Mouse (Mus musculus) stomach, postnatal 0 days (tissue): ENCODE measurements around the gene Garem2. TPM values are rescaled to one million over a fixed set of nuclear protein-coding genes. Genes with fewer than 3 reads are reported as not detected.

Experiments
- ATAC-seq: fragments of 200-750 bp; cut with Nextera tagmentation; 2 replicates; pipeline ENCODE4 v1.8.0; 2017; ENCODE audit not compliant: low FRiP score, low TSS enrichment
- DNase-seq: peaks from one replicate; pipeline ENCODE4 v3.0.0-alpha.2; 2016; ENCODE audit warnings: low spot score
- H3K27ac ChIP-seq: fragments of 300-500 bp; sonication (generic); replicated peaks from 2 replicates; pipeline ENCODE4 v1.5.1; 2014; ENCODE audit warnings: mild to moderate bottlenecking, control low read depth
- H3K27me3 ChIP-seq: fragments of 300-500 bp; sonication (generic); 2 replicates; pipeline ENCODE4 v1.6.1; 2014; ENCODE audit warnings: low read length; ENCODE audit not compliant: control insufficient read depth, insufficient read depth
- H3K36me3 ChIP-seq: fragments of 300-500 bp; sonication (generic); 2 replicates; pipeline ENCODE4 v1.6.1; 2014; ENCODE audit warnings: low read length, mixed read lengths; ENCODE audit not compliant: control insufficient read depth, insufficient read depth
- H3K4me1 ChIP-seq: fragments of 300-500 bp; sonication (generic); replicated peaks from 2 replicates; pipeline ENCODE4 v1.6.1; 2014; ENCODE audit warnings: antibody characterized with exemption; ENCODE audit not compliant: control insufficient read depth, insufficient read depth
- H3K4me2 ChIP-seq: fragments of 300-500 bp; sonication (generic); replicated peaks from 2 replicates; pipeline ENCODE4 v1.6.1; 2014; ENCODE audit warnings: low read depth, mild to moderate bottlenecking, control low read depth, moderate library complexity
- H3K4me3 ChIP-seq: fragments of 300-500 bp; sonication (generic); 2 replicates; pipeline ENCODE4 v1.5.1; 2014; ENCODE audit warnings: low read depth, low read length, control low read depth
- H3K9ac ChIP-seq: fragments of 300-500 bp; sonication (generic); 2 replicates; pipeline ENCODE4 v1.6.1; 2014; ENCODE audit warnings: mild to moderate bottlenecking, low read length, control low read depth, mixed read lengths
- H3K9me3 ChIP-seq: fragments of 300-500 bp; sonication (generic); 2 replicates; pipeline ENCODE4 v1.6.1; 2016; ENCODE audit warnings: low read length; ENCODE audit not compliant: control insufficient read depth
- CTCF ChIP-seq: IDR thresholded peaks from 2 replicates; pipeline ENCODE4 v1.5.1; 2016; ENCODE audit warnings: antibody characterized with exemption, low read depth, mild to moderate bottlenecking, moderate library complexity
- EP300 ChIP-seq: optimal IDR thresholded peaks from 2 replicates; pipeline ENCODE3; 2016; ENCODE audit warnings: antibody characterized with exemption
- WGBS: fragments of 180-500 bp; shearing (Covaris S2); extraction: QIAGEN DNeasy Blood & Tissue Kit; methylation state at CpG from one replicate; pipeline ENCODE4 v1.1.7; 2014; 5-methylcytosine and 5-hydroxymethylcytosine counted together
- polyA plus RNA-seq: library from polyadenylated mRNA; unstranded; fragments of >200 nt; fragmentation: Nextera tagmentation; extraction: Ambion mirVana; gene quantifications from 2 replicates; pipeline ENCODE4 v1.2.1, GENCODE M21; 2015

Garem2 gene
- polyA plus RNA-seq, 1 experiment from 2014 or later = 0.12 TPM

- ATAC-seq = no peak
- H3K36me3 ChIP-seq = peaks cover 45% of the 10 kb centered on the region
These were observed 17.5 kb downstream of the Garem2 start for GRCm38 (mm10) chr5:30122481-30122880.

DNA sequence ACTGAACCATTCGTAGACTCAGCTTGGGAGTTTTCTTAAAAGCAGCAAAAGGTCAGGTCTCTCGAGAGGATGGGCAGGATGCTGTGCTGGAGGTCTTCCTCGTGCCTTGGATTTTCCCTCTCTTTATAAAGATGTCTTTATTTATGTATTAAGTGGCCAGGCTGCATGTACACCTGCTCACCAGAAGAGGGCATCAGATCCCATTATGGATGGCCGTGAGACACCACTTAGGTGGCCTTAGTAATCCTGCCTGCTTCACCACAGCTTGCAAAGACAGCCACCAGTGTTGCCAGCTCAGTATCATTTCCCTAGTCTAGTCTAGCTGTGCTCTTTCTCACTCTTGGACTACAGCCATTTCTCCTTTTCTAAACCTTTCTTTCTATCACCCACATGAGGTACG lies 20.6 kb downstream of the Garem2 start:
- peak; percentile 51; the same call in 1 of the 2 replicates for ATAC-seq

More at GRCm38 (mm10) chr5:30122481-30122880, 17.5 kb downstream of the Garem2 start:
- Histone ChIP-seq H3K9me3 (no peaks in the 10 kb centered on the region), H3K4me3 (no peak overlapping the region), H3K4me1 (no peaks in the 10 kb centered on the region), H3K27ac (no peak overlapping the region), H3K9ac (no peak overlapping the region), H3K27me3 (no peaks in the 10 kb centered on the region), H3K4me2 (no peak overlapping the region)
- WGBS = 95% methylated on average over 6 of the region's 6 CpGs
- TF ChIP-seq EP300 = no peak
- DNase-seq = no peak

DNA sequence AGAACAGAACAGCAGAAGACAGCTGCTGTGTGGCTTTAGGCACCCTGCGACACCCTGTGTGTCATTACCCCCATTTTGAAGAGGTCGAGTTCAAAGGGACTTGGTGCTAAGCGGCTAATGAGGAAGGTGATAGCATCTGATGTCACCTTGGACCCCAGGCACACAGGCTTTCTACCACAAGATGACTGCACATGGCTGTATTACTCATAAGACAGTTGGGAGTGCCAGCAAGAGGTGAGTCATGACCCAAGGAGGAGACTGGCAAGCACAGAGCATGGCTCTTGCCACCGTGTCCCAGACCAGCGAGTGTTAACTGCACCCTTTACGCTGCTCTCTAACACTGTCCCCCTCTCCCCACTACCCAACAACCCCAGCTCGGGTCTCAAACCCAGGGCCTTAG lies 21.8 kb downstream of the Garem2 start:
- Histone ChIP-seq H3K36me3 (peaks cover 41% of the 10 kb centered on the region), H3K9ac (no peak overlapping the region), H3K4me3 (no peak overlapping the region), H3K4me2 (no peak overlapping the region), H3K9me3 (no peaks in the 10 kb centered on the region), H3K27me3 (no peaks in the 10 kb centered on the region), H3K27ac (no peak overlapping the region), H3K4me1 (no peaks in the 10 kb centered on the region)
- TF ChIP-seq EP300 (no peak), CTCF (no peak)
- 87% methylated on average over 7 of the region's 7 CpGs for WGBS
- ATAC-seq (peak; percentile 59), DNase-seq (no peak)

More for the DNA sequence above, 20.6 kb downstream of the Garem2 start:
- peaks cover 49% of the 10 kb centered on the region for H3K36me3 ChIP-seq
- H3K27ac ChIP-seq = no peak overlapping the region
- no peak overlapping the region for H3K4me2 ChIP-seq
- no peak for DNase-seq
- no peak overlapping the region for H3K4me3 ChIP-seq
- 49% methylated on average over 5 of the region's 5 CpGs for WGBS
- no peaks in the 10 kb centered on the region for H3K4me1 ChIP-seq
- TF ChIP-seq EP300 (no peak), CTCF (peak; percentile 81)
- H3K9me3 ChIP-seq = no peaks in the 10 kb centered on the region
- H3K9ac ChIP-seq = no peak overlapping the region
- no peaks in the 10 kb centered on the region for H3K27me3 ChIP-seq

GRCm38 (mm10) chr5:30127921-30128597 lies 23.1 kb downstream of the Garem2 start:
- DNase-seq (no peak), ATAC-seq (no peak)
- Histone ChIP-seq H3K9me3 (no peaks in the 10 kb centered on the region), H3K9ac (no peak overlapping the region), H3K4me2 (no peak overlapping the region), H3K27ac (no peak overlapping the region), H3K27me3 (no peaks in the 10 kb centered on the region), H3K36me3 (peaks cover 38% of the 10 kb centered on the region), H3K4me1 (no peaks in the 10 kb centered on the region), H3K4me3 (no peak overlapping the region)
- TF ChIP-seq CTCF (no peak), EP300 (no peak)
- 88% methylated on average over 13 of the region's 13 CpGs for WGBS

DNA sequence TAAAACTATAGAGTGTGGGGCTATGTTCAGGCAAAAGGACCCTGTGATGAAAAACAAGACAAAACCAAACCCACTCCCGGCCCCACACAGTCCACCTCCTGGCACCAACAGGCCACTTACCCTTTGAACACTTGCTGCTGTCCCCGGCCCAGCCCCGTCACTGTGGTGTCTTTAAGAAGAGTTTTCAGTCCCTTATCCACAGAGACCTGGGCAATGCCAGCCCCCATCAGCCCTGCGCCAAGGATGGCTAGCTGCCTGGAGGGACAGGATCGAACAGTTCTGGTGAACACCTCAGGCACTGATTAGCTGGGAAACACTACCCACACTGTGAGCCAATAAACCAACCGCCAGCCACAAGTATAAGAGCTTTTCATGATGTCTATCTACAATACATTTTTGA lies 23.7 kb downstream of the Garem2 start:
- WGBS = 94% methylated on average over 6 of the region's 6 CpGs
- DNase-seq = no peak

GRCm38 (mm10) chr5:30131246-30131645 lies 26.3 kb downstream of the Garem2 start:
- Histone ChIP-seq H3K9me3 (no peaks in the 10 kb centered on the region), H3K9ac (no peak overlapping the region), H3K27ac (no peak overlapping the region), H3K4me3 (no peak overlapping the region), H3K27me3 (no peaks in the 10 kb centered on the region), H3K36me3 (peaks cover 32% of the 10 kb centered on the region), H3K4me1 (no peaks in the 10 kb centered on the region), H3K4me2 (no peak overlapping the region)
- ATAC-seq (no peak), DNase-seq (no peak)
- 85% methylated on average over 4 of the region's 4 CpGs for WGBS
- TF ChIP-seq CTCF = no peak
- no peak for TF ChIP-seq EP300

More for the DNA sequence above, 23.7 kb downstream of the Garem2 start:
- H3K27me3 ChIP-seq = no peaks in the 10 kb centered on the region
- H3K4me2 ChIP-seq = no peak overlapping the region
- H3K9ac ChIP-seq = no peak overlapping the region
- no peak overlapping the region for H3K27ac ChIP-seq
- H3K4me1 ChIP-seq = no peaks in the 10 kb centered on the region
- no peak for TF ChIP-seq CTCF
- no peak for TF ChIP-seq EP300
- H3K36me3 ChIP-seq = peaks cover 35% of the 10 kb centered on the region
- no peak for ATAC-seq
- no peaks in the 10 kb centered on the region for H3K9me3 ChIP-seq
- H3K4me3 ChIP-seq = no peak overlapping the region
